Mouse (Mus musculus): Measurements from ENCODE around the gene Clp1. TPM values are rescaled to one million over a fixed set of nuclear protein-coding genes. Genes with fewer than 3 reads are reported as not detected.
A peak's percentile ranks its signal among the peaks of the same experiment; 100 is the strongest.

Clp1 gene
- polyA plus RNA-seq, 1 experiment from 2014 or later, result 49.6 TPM

DNA sequence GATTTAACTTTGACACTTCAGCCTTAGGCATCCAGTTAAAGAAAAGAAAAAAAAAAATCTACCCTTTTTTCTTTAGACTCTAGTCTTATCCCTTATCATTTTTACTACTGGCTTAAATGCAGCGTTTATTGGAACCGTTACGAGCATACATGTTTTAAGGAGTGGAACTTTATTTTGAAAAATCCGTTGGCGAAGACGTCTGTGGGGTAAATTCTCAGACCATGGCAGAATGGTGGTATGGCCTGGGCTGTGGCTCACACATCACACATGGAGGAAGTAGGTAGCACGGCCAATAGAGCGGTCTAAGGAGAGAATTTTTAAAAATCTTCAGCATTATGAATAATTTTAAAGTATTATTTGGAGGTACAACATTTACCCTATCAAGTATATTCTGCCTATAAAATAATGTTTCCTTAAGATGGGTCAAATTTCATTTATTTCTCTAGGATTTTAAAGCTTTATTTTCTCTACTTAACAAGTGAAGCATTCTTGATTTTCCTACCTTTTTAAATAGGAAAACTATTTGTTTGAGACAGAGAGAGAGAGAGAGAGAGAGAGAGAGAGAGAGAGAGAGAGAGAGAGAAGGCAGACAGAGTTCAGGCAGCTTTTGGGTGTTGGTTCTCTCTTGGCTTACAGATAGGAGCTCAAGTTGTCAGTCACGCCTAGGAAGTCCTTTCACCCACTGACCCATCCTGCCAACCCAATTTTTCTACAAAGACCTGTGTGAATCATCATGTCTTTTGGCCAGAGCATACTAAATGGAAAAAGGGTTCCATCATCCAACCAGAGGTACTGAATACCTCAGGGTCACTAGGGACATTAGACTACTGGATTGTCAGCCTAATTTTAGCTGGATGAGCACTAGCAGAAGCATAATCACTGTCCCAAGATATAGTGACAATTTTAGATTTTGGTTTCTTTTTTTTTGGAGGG lies 10.5 kb downstream of the Clp1 start:
- Histone ChIP-seq H3K27me3 (ENCODE audit: insufficient read depth, poor library complexity, severe bottlenecking) (no peaks in the 10 kb centered on the region), H3K4me3 (peak overlapping the region; percentile 96), H3K36me3 (peaks cover 8% of the 10 kb centered on the region), H3K9me3 (no peaks in the 10 kb centered on the region), H3K27ac (peak overlapping the region; percentile 97), H3K4me1 (replicated peaks) (peaks cover 27% of the 10 kb centered on the region)
- WGBS, result 40% methylated on average over 9 of the region's 9 CpGs
- DNase-seq (ENCODE audit: low spot score), result no peak

DNA sequence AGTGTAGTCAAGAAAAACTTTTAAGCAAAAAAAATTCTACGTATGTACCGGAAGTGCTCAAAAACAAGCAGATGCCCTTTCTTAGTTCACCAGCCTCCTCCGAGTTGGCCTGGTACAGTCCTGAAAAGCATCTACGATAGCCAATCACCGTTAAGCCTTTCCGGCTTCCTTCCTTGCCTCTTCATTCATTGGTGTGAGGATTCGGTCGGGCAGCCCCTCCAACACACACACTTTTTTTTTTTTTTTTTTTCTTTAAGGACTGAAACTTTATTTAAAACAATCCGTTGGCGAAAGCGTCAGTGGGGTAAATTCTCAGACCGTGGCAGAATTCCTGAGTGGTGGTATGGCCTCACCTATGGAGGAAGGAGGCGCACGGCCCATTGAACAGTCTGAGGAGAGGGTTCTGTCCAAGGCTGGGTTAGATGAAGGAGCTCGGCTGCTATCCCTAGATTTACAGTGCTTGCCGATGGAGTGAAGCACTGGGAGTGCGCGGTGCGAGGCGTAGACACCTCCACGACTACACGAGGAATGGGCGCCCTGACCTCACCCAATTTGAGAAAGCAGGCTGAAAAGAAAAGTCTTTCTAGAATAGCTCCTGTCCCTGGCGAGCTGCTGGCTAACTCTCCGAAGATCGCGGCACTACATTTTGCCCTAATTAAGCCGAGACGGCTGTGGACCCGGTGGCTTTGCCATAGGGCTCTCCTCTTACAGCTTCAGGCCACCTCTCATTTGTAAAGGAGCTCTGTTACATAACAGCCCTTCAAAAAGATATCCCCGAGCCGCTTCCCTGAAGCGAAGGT lies 11.4 kb downstream of the Clp1 start:
- H3K9me3 ChIP-seq, result no peaks in the 10 kb centered on the region
- peak overlapping the region; percentile 96 for H3K4me3 ChIP-seq
- no peaks in the 10 kb centered on the region for H3K27me3 ChIP-seq (ENCODE audit: insufficient read depth, poor library complexity, severe bottlenecking)
- H3K36me3 ChIP-seq, result peaks cover 7% of the 10 kb centered on the region
- WGBS, result under 1% methylated on average over 33 of the region's 33 CpGs
- peaks cover 27% of the 10 kb centered on the region for H3K4me1 ChIP-seq (replicated peaks)
- peak overlapping the region; percentile 97 for H3K27ac ChIP-seq
- DNase-seq (ENCODE audit: low spot score), result peak; percentile 64

DNA sequence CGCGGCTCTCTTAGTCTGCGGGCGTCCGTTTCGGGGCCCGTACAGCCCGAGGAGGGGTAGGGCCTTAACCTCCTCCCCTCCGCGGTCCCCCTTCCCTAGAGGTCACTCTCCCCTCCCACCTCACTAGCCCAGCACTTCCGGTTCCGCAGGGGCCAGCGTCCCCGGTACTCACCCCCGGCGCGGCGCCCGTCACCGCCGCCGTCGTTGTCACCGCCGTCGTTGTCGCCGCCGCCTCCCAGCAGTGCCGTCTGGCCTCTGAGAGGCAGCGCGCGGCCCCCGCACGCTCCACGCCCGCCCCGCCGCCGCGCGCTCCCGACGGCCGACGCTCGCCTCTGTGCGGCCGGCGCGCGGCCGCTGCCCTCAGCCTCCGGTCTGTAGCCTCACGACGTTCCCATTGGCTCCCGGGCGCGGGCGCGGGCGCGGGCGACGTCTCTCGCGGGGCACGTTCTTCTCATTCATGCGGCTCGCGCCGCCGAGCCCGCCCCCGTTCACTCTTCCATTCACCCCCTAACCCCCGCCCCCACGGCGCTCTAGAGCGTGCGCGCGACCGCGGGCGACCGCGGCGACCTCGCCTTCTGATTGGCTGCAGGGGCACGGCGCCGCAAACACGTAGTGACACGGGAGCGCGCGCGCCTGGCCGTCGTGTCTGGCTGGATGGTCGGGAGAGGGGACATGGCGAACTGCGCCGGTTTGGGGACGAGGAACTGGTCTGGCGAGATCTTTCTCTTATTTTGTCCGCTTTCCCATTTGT lies 12.2 kb downstream of the Clp1 start, which contains the start of gene Zdhhc5:
Gene Zdhhc5 (minus strand): TSS at position 370 of the 751 bp plus-strand sequence.
- WGBS, result under 1% methylated on average over 107 of the region's 107 CpGs

DNA sequence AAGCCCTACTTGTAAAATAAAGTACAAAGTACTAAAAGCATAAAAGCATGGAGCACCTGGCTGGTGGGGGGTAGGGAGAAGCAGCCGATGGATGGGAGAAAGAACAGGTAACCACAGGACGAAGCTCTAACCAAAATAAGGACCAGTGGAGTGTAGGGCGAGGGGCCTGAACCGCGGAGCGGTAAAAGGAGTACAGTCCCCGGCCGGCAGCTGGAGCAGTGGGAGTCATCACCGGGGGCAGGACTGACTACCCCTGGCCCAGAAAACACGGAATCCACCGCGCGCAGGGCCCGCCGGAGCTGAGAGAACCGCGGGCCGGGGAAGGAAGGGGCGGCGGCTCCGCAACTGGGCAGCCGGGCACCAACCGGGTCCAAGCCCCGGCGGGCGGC lies 12.7 kb downstream of the Clp1 start:
- under 1% methylated on average over 26 of the region's 26 CpGs for WGBS

More for the DNA sequence above, 12.2 kb downstream of the Clp1 start, which contains the start of gene Zdhhc5:
- H3K27ac ChIP-seq, result peak within 1 kb of the TSS; percentile 97
- H3K4me3 ChIP-seq, result peak within 1 kb of the TSS; percentile 96
- H3K27me3 ChIP-seq (ENCODE audit: insufficient read depth, poor library complexity, severe bottlenecking), result no peaks in the 10 kb centered on the region
- H3K4me1 ChIP-seq (replicated peaks), result peaks cover 27% of the 10 kb centered on the region
- DNase-seq (ENCODE audit: low spot score), result peak; percentile 99
- H3K36me3 ChIP-seq, result peaks cover 14% of the 10 kb centered on the region
- H3K9me3 ChIP-seq, result no peaks in the 10 kb centered on the region

DNA sequence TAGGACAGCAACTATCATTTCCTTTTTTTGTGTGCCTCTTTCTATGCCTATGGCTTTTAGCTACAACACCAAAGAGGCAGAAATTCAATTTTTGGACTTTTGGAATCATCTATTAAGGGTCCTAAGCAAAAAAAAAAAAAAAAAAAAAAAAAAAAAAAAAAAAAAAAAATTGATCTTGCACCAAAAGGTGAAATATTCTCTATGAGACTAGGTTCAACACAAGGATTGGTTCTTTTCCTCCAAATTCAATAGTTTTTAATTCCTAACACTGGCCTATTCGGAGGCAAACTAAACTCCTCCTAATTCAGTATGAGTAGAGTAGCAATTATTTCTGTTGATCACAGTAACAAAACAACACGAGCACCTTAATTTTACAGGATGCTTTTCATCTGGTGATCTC lies 15.3 kb downstream of the Clp1 start:
- H3K27me3 ChIP-seq (ENCODE audit: insufficient read depth, poor library complexity, severe bottlenecking), result no peaks in the 10 kb centered on the region
- no peak overlapping the region for H3K27ac ChIP-seq
- no peaks in the 10 kb centered on the region for H3K9me3 ChIP-seq
- H3K4me1 ChIP-seq (replicated peaks), result peaks cover 25% of the 10 kb centered on the region
- WGBS, result 91% methylated on average over 2 of the region's 2 CpGs
- H3K4me3 ChIP-seq, result no peak overlapping the region
- peaks cover 45% of the 10 kb centered on the region for H3K36me3 ChIP-seq
- DNase-seq (ENCODE audit: low spot score), result no peak

More for the DNA sequence above, 12.7 kb downstream of the Clp1 start:
- Histone ChIP-seq H3K36me3 (peaks cover 20% of the 10 kb centered on the region), H3K27ac (peak overlapping the region; percentile 97), H3K4me3 (peak overlapping the region; percentile 96), H3K27me3 (ENCODE audit: insufficient read depth, poor library complexity, severe bottlenecking) (no peaks in the 10 kb centered on the region), H3K4me1 (replicated peaks) (peaks cover 27% of the 10 kb centered on the region), H3K9me3 (no peaks in the 10 kb centered on the region)
- DNase-seq (ENCODE audit: low spot score), result no peak

DNA sequence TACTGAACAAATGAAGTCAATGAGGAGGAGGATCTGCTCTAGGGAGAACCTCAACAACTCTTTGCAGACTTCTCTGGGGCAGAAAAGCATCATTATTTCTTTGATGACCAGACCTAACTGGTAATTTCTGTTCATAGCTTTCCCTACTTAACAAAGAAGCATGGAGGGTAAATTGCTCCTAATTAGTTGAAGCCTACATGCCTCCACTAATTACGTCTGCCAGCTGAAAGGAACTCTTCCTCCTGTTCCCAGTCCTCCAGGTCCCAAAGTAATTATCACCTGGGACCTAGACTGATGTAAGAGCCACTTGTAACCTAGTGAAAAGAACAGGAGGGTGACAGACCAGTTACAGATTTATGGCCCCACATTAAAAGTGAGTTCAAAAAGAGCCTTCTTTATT lies 19.6 kb downstream of the Clp1 start:
- Histone ChIP-seq H3K27ac (no peak overlapping the region), H3K36me3 (peaks cover 88% of the 10 kb centered on the region), H3K27me3 (ENCODE audit: insufficient read depth, poor library complexity, severe bottlenecking) (no peaks in the 10 kb centered on the region), H3K4me1 (replicated peaks) (0 out of 2 replicates have a peak, but pooled peaks cover 3% of the 10 kb centered on the region), H3K9me3 (no peaks in the 10 kb centered on the region), H3K4me3 (no peak overlapping the region)
- WGBS, result 85% methylated on average over 1 of the region's 1 CpGs
- no peak for DNase-seq (ENCODE audit: low spot score)

DNA sequence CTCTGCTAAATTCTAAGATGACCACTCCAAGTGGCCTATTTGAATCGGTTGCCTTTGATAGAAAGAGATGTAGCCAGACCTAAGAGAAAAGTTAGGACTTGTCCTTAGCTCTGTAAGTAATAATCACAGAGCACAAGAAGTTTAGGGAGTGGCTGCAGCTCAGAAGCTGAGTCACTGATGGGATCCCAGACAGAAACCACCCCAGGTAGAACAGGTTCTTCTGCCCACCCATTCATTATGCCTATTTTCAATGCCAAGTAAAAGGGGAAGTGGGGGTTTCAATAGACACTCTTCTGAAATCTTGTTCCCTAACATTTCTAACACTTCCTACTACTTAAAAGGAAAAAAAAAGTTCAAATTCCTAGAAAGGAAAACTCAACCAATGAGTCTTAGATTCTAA lies 21.9 kb downstream of the Clp1 start:
- 89% methylated on average over 1 of the region's 1 CpGs for WGBS
- DNase-seq (ENCODE audit: low spot score), result no peak

DNA sequence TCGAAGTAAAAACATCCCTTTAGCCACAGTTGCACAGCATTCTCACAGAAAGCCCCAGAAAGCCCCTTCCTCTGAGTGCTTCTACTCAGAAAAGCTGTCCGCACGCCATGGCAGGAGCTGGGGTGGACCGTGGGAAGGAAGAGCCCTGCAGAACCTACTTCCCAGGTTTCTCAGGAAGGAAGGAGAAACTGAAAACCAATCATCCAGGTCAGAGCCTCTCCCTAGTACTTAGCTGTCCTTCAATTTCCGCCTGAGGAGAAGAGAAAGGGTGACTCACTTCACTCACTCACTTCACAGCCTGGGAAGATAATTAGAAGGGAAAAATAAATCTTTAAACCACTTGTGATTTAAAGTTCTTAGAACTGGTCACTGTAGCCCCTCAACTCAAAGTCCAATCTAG lies 22.8 kb downstream of the Clp1 start:
- DNase-seq (ENCODE audit: low spot score), result no peak
- Histone ChIP-seq H3K4me1 (replicated peaks) (no peaks in the 10 kb centered on the region), H3K27ac (no peak overlapping the region), H3K27me3 (ENCODE audit: insufficient read depth, poor library complexity, severe bottlenecking) (no peaks in the 10 kb centered on the region), H3K4me3 (no peak overlapping the region), H3K9me3 (no peaks in the 10 kb centered on the region), H3K36me3 (peaks cover 97% of the 10 kb centered on the region)
- WGBS, result 84% methylated on average over 5 of the region's 5 CpGs

More for the DNA sequence above, 21.9 kb downstream of the Clp1 start:
- Histone ChIP-seq H3K9me3 (no peaks in the 10 kb centered on the region), H3K4me1 (replicated peaks) (no peaks in the 10 kb centered on the region), H3K36me3 (peaks cover 97% of the 10 kb centered on the region), H3K27me3 (ENCODE audit: insufficient read depth, poor library complexity, severe bottlenecking) (no peaks in the 10 kb centered on the region), H3K27ac (no peak overlapping the region), H3K4me3 (no peak overlapping the region)

DNA sequence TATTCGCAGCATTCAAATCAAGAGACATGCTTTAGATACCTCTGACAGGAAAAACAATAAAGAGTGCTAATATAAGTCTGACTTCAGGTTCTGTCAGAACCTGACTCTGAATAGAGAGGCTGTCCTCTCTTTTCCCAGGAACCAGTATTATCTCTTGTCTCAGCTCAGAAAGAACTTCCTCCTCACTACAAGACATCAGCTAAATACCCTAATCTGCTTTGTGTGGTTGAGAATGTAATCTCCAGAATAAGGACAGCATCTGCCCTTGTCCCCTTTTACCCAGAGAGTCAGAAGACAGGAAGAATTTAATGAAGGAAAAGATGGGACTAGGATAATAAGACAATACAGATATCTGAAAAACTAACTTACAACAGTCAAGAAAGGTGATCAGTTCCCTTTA lies 23.7 kb downstream of the Clp1 start:
- Histone ChIP-seq H3K9me3 (no peaks in the 10 kb centered on the region), H3K27ac (no peak overlapping the region), H3K4me1 (replicated peaks) (no peaks in the 10 kb centered on the region), H3K27me3 (ENCODE audit: insufficient read depth, poor library complexity, severe bottlenecking) (no peaks in the 10 kb centered on the region), H3K4me3 (no peak overlapping the region), H3K36me3 (peaks cover 97% of the 10 kb centered on the region)
- DNase-seq (ENCODE audit: low spot score), result no peak
- 98% methylated on average over 1 of the region's 1 CpGs for WGBS

DNA sequence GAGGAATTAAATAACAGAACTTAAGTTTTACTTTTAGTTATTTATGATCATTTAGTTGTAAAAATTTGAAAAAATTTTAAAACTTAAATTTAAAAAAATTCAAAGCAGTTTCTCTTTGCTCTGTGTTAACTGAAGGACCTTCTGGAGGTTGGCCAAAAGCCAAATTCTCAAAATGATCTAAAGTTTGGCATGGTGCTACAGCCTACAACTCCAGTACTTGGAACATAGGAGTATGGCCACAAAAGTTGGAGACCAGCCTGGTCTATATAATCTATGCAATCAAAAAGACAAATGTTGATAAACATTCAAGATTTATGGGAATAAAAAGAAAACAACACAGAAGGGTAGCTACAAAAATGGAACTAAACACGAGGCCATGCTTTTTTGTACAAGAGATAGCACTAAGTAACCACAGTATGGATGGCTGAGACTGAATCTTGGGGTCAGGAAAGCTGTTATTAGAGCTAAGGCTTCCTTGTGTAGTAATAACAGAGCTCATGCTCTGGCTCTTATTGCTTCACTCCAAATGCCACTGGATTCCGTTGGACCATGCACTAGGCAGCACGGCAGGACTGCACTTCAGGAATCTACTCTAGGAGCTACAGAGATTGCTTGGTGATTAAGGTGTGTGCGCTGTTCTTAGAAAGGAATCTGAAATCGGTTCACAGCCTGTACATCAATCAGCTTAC lies 32.0 kb downstream of the Clp1 start:
- Histone ChIP-seq H3K27ac (no peak overlapping the region), H3K4me1 (replicated peaks) (no peaks in the 10 kb centered on the region), H3K9me3 (no peaks in the 10 kb centered on the region), H3K4me3 (no peak overlapping the region), H3K36me3 (peaks cover 96% of the 10 kb centered on the region), H3K27me3 (ENCODE audit: insufficient read depth, poor library complexity, severe bottlenecking) (no peaks in the 10 kb centered on the region)
- 93% methylated on average over 5 of the region's 5 CpGs for WGBS
- no peak for DNase-seq (ENCODE audit: low spot score)

DNA sequence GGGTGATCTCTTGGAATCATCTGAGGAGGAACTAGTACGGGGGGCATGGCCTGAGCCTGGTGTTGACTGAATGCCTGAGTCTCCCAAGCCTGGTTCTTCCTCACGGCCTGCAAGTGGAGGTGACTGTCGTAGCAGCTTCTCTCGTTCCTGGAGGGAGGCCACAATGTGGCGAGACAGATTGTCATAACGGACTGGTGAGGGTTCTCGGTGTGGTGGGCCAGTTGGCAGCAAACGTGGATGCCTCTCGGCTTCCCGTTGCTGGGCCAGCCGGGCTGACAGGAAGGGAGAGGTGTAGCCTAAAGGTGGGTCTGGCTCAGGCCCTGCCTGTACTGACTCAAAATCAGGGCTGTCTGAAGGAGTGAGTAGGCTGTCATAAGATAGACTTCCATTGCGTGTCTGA lies 37.1 kb downstream of the Clp1 start:
- Histone ChIP-seq H3K36me3 (peaks cover 98% of the 10 kb centered on the region), H3K4me3 (no peak overlapping the region), H3K27ac (no peak overlapping the region), H3K9me3 (no peaks in the 10 kb centered on the region), H3K4me1 (replicated peaks) (no peaks in the 10 kb centered on the region), H3K27me3 (ENCODE audit: insufficient read depth, poor library complexity, severe bottlenecking) (no peaks in the 10 kb centered on the region)
- DNase-seq (ENCODE audit: low spot score), result no peak
- 94% methylated on average over 12 of the region's 12 CpGs for WGBS
